Mouse (Mus musculus) heart, adult 8-10 months (tissue): ENCODE data around the gene Gm6583. TPM values are rescaled to one million over a fixed set of nuclear protein-coding genes. Genes with fewer than 3 reads are reported as not detected.
A peak's percentile ranks its signal among the peaks of the same experiment; 100 is the strongest.

Experiments
- DNase-seq: peaks from one replicate; pipeline ENCODE4 v3.0.0; 2022; ENCODE audit warnings: low spot score
- total RNA-seq, 4 experiments: library from RNA; stranded (reverse); gene quantifications; 2 replicates each; pipeline ENCODE4 v1.2.4; 2022

The Gm6583 gene
- not detected for total RNA-seq

GRCm38 (mm10) chr5:112355910-112356309 is at the start of gene Gm6583:
TSS of gene Gm6583 (minus strand) at chr5:112356033.
- no peak for DNase-seq

- DNase-seq: no peak
Measured at GRCm38 (mm10) chr5:112402437-112402836, 46.6 kb upstream of the Gm6583 start.

GRCm38 (mm10) chr5:112399284-112399683 is 43.5 kb upstream of the Gm6583 start:
- no peak for DNase-seq

DNA sequence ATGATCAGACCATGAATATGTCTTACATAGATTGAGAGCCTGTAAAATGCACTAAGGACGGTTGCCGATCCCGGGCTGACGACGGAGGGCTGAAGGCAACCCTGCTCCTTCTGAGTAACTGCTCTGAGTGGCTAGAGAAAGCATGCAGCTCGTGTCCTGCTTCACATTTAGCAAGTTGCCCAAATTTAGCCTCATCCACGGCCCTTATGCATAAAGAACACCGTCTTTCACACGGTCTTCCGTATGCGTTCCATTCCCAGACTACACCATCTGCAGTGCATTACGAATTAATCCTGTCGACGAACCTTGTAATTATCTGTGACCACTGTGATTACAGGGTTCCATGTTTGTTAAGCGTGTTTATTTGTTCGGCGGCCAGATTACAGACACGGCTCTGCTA is 40.2 kb upstream of the Gm6583 start:
- no peak for DNase-seq

GRCm38 (mm10) chr5:112394779-112395443 is 39.1 kb upstream of the Gm6583 start, which contains the start of gene Asphd2:
TSS of gene Asphd2 (minus strand) at chr5:112394866.
- no peak for DNase-seq

- no peak for DNase-seq
Measured at GRCm38 (mm10) chr5:112394415-112394763, 38.6 kb upstream of the Gm6583 start.

- no peak for DNase-seq
Measured at GRCm38 (mm10) chr5:112393741-112394414, 38.0 kb upstream of the Gm6583 start.

GRCm38 (mm10) chr5:112391676-112392323 is 36.0 kb upstream of the Gm6583 start:
- DNase-seq: no peak

DNA sequence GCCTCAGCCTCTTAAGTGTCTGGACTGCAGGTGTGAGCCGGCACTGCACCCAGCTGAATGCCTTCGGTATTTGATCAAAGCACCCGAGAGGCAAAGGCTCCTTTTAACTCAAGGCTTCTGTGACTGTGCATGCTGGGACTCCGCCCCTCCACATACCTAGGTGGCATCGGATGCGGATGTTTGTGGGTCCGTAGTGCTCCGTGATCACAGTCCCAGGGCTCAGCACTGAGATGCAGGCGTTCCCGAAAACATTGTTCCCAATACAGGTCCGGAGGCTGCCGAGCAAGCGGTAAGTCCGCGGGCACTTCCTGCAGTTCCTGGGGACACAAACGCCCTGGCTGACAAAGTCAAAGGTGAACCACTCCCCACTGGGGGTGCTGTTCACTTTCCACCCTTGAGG is 35.2 kb upstream of the Gm6583 start:
- no peak for DNase-seq

GRCm38 (mm10) chr5:112389352-112389751 is 33.5 kb upstream of the Gm6583 start:
- DNase-seq: no peak

DNA sequence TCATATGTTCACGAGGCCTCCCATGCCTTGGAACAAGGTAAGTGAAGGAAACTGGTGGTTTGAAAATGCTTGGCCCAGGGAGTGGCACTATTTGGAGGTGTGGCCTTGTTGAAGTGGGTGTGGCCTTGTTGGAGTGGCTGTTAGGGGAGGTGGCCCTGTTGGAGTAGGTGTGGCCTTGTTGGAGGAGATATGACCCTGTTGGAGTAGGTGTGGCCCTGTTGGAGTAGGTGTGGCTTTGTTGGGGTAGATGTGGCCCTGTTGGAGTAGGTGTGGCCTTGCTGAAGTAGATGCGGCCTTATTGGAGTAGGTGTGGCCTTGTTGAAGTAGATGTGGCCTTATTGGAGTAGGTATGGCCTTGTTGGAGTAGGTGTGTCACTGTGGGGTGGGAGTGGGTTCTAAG is 30.1 kb upstream of the Gm6583 start:
- no peak for DNase-seq

GRCm38 (mm10) chr5:112384805-112385472 is 29.1 kb upstream of the Gm6583 start:
- no peak for DNase-seq

GRCm38 (mm10) chr5:112382641-112383330 is 27.0 kb upstream of the Gm6583 start:
- DNase-seq: peak; percentile 16

GRCm38 (mm10) chr5:112382042-112382441 is 26.2 kb upstream of the Gm6583 start:
- no peak for DNase-seq

DNA sequence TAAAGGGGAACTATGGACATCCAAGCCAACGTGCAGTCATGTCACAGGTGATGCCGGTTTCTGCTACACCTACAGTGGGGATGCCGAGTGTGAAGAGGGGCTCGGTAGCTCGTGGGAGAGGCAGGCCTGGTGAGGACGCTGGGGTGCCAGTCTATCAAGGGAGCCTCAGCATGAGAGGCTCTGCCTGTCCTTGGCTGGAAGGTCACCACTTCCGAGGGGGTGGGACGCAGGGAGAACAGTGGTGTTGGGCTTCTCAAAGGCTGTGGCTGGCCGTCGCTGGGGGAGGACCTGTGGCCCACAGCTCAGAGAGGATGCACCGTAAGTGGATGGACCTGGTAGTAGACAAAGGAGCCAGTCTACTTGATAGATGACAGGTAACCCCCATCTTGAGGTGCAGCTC is 25.3 kb upstream of the Gm6583 start:
- no peak for DNase-seq

DNA sequence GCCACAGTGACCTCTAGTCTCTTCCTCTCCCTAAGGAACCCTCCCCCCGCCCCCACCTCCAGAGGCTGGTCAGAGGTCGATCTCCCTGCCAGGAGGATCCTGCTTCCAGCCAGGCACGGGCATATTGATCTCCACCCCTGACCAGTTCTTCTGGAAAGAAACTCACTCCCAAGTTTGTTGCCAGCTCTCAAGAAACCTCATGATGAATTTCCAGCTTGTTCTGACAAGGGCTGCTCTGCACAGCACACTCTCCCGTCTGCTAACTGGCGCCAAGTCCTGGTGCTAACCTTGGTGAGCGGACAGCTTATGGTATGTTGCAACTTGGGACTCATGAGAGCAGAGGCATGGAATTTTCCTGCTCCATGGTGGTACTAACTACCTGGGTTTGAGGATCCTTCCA is 22.9 kb upstream of the Gm6583 start:
- no peak for DNase-seq

- DNase-seq: no peak
Measured at GRCm38 (mm10) chr5:112377380-112377779, 21.5 kb upstream of the Gm6583 start.

DNA sequence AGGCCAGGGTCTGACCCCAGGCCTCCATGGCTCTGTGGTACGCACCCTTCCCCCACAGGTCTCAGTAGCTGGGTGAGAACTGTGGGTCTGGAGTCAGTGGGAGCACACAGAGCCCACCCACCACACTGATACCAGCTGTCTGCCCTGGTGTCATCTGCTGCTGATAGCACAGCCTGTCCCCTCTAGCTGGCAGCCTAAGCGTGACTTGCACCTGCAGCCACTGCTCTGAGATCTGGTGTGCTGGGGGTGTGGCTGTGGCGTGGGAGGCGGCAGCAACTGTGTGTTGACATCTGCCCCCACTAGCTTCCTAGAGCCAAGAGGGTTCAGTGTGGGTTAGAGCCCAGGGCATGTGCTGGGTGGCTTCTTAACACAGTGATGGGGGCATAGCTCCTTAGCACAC is 20.3 kb upstream of the Gm6583 start:
- no peak for DNase-seq

DNA sequence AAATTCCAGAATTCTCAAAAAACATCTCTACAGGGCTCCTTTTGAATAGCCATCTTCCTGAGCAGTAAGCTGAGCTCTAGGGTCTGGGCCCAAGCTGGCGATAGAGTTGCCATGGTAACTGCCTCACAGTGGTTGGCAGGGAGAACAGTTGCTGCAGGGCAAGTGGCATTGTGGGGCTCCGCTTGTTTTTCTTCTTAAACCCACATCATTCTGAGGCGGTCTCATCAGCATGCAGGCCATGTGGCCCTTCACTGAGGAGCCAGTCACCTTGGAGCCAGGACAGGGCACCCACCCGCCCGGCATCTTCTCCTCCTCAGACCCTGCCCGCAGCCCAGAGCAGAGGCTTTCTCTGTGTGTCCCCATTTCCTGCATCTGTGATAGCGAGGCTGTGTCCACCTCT is 16.1 kb upstream of the Gm6583 start:
- no peak for DNase-seq

DNA sequence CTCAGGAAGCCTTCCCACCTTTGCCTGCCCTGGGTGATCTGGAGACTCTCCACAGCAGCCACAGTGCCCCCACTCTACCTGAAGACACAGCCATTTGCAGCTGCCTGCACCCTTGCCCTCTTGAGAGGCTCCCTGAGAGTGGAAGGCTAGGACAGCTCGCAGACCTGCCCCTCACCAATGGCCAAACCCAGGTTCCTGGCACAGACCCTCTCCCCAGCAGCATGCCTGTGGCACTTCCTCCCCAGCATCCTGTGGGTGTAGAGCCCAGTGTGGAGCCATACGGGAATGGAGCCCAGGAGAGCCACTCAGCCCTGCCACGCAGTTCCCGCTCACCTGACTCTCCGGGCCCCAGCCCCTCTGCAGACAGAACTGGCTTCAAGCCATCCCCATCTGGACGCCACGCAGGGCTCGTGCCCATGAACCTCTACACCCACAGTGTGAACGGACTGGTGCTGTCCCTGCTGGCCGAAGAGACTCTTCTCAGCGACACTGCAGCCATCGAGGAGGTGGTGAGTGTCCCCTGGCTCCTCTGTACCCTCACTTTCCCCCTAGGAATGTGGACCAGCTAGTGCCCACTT is 14.5 kb upstream of the Gm6583 start:
- DNase-seq: no peak

- no peak for DNase-seq
Measured at GRCm38 (mm10) chr5:112369326-112369725, 13.5 kb upstream of the Gm6583 start.

DNA sequence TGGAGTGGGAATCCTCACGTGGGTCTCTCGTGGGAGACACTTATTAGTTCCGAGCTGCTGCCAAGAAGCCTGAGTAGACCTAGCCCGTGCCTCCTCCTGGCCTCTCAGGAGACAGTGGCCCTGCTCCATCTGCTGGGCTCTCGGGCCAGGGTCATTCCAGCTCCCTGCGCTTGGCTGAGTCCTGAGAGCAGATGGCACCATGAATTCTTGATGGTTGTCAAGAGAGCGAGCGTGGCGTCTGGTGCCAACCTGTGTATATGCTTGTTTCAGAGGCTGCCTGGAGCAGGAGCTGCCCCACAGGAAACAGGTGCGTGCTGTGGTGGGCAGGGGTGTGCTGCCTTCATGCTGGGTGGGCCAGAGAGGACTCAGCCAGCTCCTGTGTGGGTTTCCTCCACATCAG is 12.8 kb upstream of the Gm6583 start:
- no peak for DNase-seq
